Mouse (Mus musculus): Measurements from ENCODE around the gene Skida1. TPM values are rescaled to one million over a fixed set of nuclear protein-coding genes. Genes with fewer than 3 reads are reported as not detected.

The Skida1 gene
- polyA plus RNA-seq, 1 experiment from 2014 or later, result 5.0 TPM

- H3K27me3 ChIP-seq (ENCODE audit: control insufficient read depth, insufficient read depth, low read depth, low read length), result no peaks in the 10 kb centered on the region
- H3K4me1 ChIP-seq (ENCODE audit: control insufficient read depth, insufficient read depth, low read length), result peaks cover 61% of the 10 kb centered on the region
These were observed 3.6 kb downstream of the Skida1 start for GRCm38 (mm10) chr2:18045143-18045780.

GRCm38 (mm10) chr2:18041199-18041885, 7.5 kb downstream of the Skida1 start:
- Histone ChIP-seq H3K9ac (ENCODE audit: low read depth, low read length) (peak overlapping the region; percentile 66), H3K36me3 (ENCODE audit: control insufficient read depth, insufficient read depth, low read length) (no peaks in the 10 kb centered on the region), H3K27me3 (ENCODE audit: control insufficient read depth, insufficient read depth, low read depth, low read length) (no peaks in the 10 kb centered on the region), H3K4me1 (ENCODE audit: control insufficient read depth, insufficient read depth, low read length) (peaks cover 69% of the 10 kb centered on the region), H3K4me2 (ENCODE audit: low read length) (peak overlapping the region; percentile 78), H3K27ac (ENCODE audit: low read length) (peak overlapping the region; percentile 73), H3K4me3 (ENCODE audit: low read depth, low read length) (peak overlapping the region; percentile 14), H3K9me3 (replicated peaks; ENCODE audit: control insufficient read depth, low read length, poor library complexity, severe bottlenecking) (no peaks in the 10 kb centered on the region)
- 6% methylated on average over 14 of the region's 14 CpGs for WGBS
- ATAC-seq, result peak; percentile 80

More at GRCm38 (mm10) chr2:18045143-18045780, 3.6 kb downstream of the Skida1 start:
- H3K4me2 ChIP-seq (ENCODE audit: low read length), result peak overlapping the region; percentile 81
- no peaks in the 10 kb centered on the region for H3K9me3 ChIP-seq (replicated peaks; ENCODE audit: control insufficient read depth, low read length, poor library complexity, severe bottlenecking)
- WGBS, result 5% methylated on average over 7 of the region's 7 CpGs
- H3K27ac ChIP-seq (ENCODE audit: low read length), result peak overlapping the region; percentile 100
- no peaks in the 10 kb centered on the region for H3K36me3 ChIP-seq (ENCODE audit: control insufficient read depth, insufficient read depth, low read length)
- ATAC-seq, result no peak
- H3K9ac ChIP-seq (ENCODE audit: low read depth, low read length), result peak overlapping the region; percentile 100
- H3K4me3 ChIP-seq (ENCODE audit: low read depth, low read length), result peak overlapping the region; percentile 94

GRCm38 (mm10) chr2:18040347-18041160, 8.3 kb downstream of the Skida1 start:
- H3K4me3 ChIP-seq (ENCODE audit: low read depth, low read length), result peak overlapping the region; percentile 14
- peak overlapping the region; percentile 73 for H3K27ac ChIP-seq (ENCODE audit: low read length)
- WGBS, result 9% methylated on average over 27 of the region's 27 CpGs
- H3K36me3 ChIP-seq (ENCODE audit: control insufficient read depth, insufficient read depth, low read length), result no peaks in the 10 kb centered on the region
- H3K9ac ChIP-seq (ENCODE audit: low read depth, low read length), result peak overlapping the region; percentile 66
- peaks cover 63% of the 10 kb centered on the region for H3K4me1 ChIP-seq (ENCODE audit: control insufficient read depth, insufficient read depth, low read length)
- peak; percentile 59; the same call in 1 of the 2 replicates for ATAC-seq
- no peaks in the 10 kb centered on the region for H3K27me3 ChIP-seq (ENCODE audit: control insufficient read depth, insufficient read depth, low read depth, low read length)
- H3K9me3 ChIP-seq (replicated peaks; ENCODE audit: control insufficient read depth, low read length, poor library complexity, severe bottlenecking), result no peaks in the 10 kb centered on the region
- peak overlapping the region; percentile 78 for H3K4me2 ChIP-seq (ENCODE audit: low read length)

- H3K9me3 ChIP-seq (replicated peaks; ENCODE audit: control insufficient read depth, low read length, poor library complexity, severe bottlenecking), result no peaks in the 10 kb centered on the region
- H3K4me2 ChIP-seq (ENCODE audit: low read length), result peak overlapping the region; percentile 78
- H3K4me1 ChIP-seq (ENCODE audit: control insufficient read depth, insufficient read depth, low read length), result peaks cover 56% of the 10 kb centered on the region
- 3% methylated on average over 46 of the region's 46 CpGs for WGBS
- no peaks in the 10 kb centered on the region for H3K27me3 ChIP-seq (ENCODE audit: control insufficient read depth, insufficient read depth, low read depth, low read length)
- peak overlapping the region; percentile 73 for H3K27ac ChIP-seq (ENCODE audit: low read length)
- H3K9ac ChIP-seq (ENCODE audit: low read depth, low read length), result peak overlapping the region; percentile 66
- peak; percentile 59 for ATAC-seq
- H3K36me3 ChIP-seq (ENCODE audit: control insufficient read depth, insufficient read depth, low read length), result no peaks in the 10 kb centered on the region
- H3K4me3 ChIP-seq (ENCODE audit: low read depth, low read length), result peak overlapping the region; percentile 32
These were observed 9.1 kb downstream of the Skida1 start for GRCm38 (mm10) chr2:18039566-18040290.

- Histone ChIP-seq H3K4me3 (ENCODE audit: low read depth, low read length) (no peak overlapping the region; the same call in 1 of the 2 replicates), H3K27me3 (ENCODE audit: control insufficient read depth, insufficient read depth, low read depth, low read length) (no peaks in the 10 kb centered on the region), H3K36me3 (ENCODE audit: control insufficient read depth, insufficient read depth, low read length) (no peaks in the 10 kb centered on the region), H3K9ac (ENCODE audit: low read depth, low read length) (peak overlapping the region; percentile 54; the same call in 1 of the 2 replicates), H3K4me2 (ENCODE audit: low read length) (peak overlapping the region; percentile 78), H3K4me1 (ENCODE audit: control insufficient read depth, insufficient read depth, low read length) (peaks cover 50% of the 10 kb centered on the region), H3K9me3 (replicated peaks; ENCODE audit: control insufficient read depth, low read length, poor library complexity, severe bottlenecking) (no peaks in the 10 kb centered on the region), H3K27ac (ENCODE audit: low read length) (peak overlapping the region; percentile 52)
- WGBS, result 30% methylated on average over 10 of the region's 10 CpGs
- no peak for ATAC-seq
These were observed 9.9 kb downstream of the Skida1 start for GRCm38 (mm10) chr2:18038895-18039371.

- Histone ChIP-seq H3K4me2 (ENCODE audit: low read length) (no peak overlapping the region), H3K36me3 (ENCODE audit: control insufficient read depth, insufficient read depth, low read length) (no peaks in the 10 kb centered on the region), H3K4me1 (ENCODE audit: control insufficient read depth, insufficient read depth, low read length) (peaks cover 49% of the 10 kb centered on the region), H3K27me3 (ENCODE audit: control insufficient read depth, insufficient read depth, low read depth, low read length) (no peaks in the 10 kb centered on the region), H3K27ac (ENCODE audit: low read length) (no peak overlapping the region), H3K4me3 (ENCODE audit: low read depth, low read length) (no peak overlapping the region), H3K9ac (ENCODE audit: low read depth, low read length) (no peak overlapping the region), H3K9me3 (replicated peaks; ENCODE audit: control insufficient read depth, low read length, poor library complexity, severe bottlenecking) (no peaks in the 10 kb centered on the region)
- WGBS, result 56% methylated on average over 3 of the region's 3 CpGs
- no peak for ATAC-seq
These were observed 10.6 kb downstream of the Skida1 start for GRCm38 (mm10) chr2:18038141-18038752.

- no peak within 1 kb of the TSS for H3K27ac ChIP-seq (ENCODE audit: low read length)
- peaks cover 42% of the 10 kb centered on the region for H3K4me1 ChIP-seq (ENCODE audit: control insufficient read depth, insufficient read depth, low read length)
- no peak for ATAC-seq
- 62% methylated on average over 2 of the region's 2 CpGs for WGBS
- no peak within 1 kb of the TSS for H3K9ac ChIP-seq (ENCODE audit: low read depth, low read length)
- no peaks in the 10 kb centered on the region for H3K9me3 ChIP-seq (replicated peaks; ENCODE audit: control insufficient read depth, low read length, poor library complexity, severe bottlenecking)
- no peak within 1 kb of the TSS for H3K4me2 ChIP-seq (ENCODE audit: low read length)
- H3K27me3 ChIP-seq (ENCODE audit: control insufficient read depth, insufficient read depth, low read depth, low read length), result no peaks in the 10 kb centered on the region
- no peaks in the 10 kb centered on the region for H3K36me3 ChIP-seq (ENCODE audit: control insufficient read depth, insufficient read depth, low read length)
- no peak within 1 kb of the TSS for H3K4me3 ChIP-seq (ENCODE audit: low read depth, low read length)
These were observed 11.4 kb downstream of the Skida1 start, which contains the start of gene A930004D18Rik for GRCm38 (mm10) chr2:18037491-18037890. A930004D18Rik (minus strand) TSS chr2:18037737.

All from midbrain, embryonic 16.5 days (tissue).